Mouse (Mus musculus) ES-E14 (cell line): ENCODE measurements around the gene Plbd2. TPM values are rescaled to one million over a fixed set of nuclear protein-coding genes. Genes with fewer than 3 reads are reported as not detected.

Experiments
- DNase-seq: peaks from one replicate; pipeline ENCODE4 v3.0.0-alpha.2; 2013; ENCODE audit warnings: low read depth, low spot score
- H3K27ac ChIP-seq: 2 replicates; pipeline ENCODE4 v1.5.1; 2012; ENCODE audit warnings: low read depth, mild to moderate bottlenecking, low read length, moderate library complexity, mixed read lengths; ENCODE audit not compliant: poor library complexity, insufficient read depth, severe bottlenecking
- H3K36me3 ChIP-seq: 2 replicates; pipeline ENCODE4 v1.6.1; 2012; ENCODE audit warnings: mild to moderate bottlenecking, low read length, moderate library complexity, mixed read lengths; ENCODE audit not compliant: control insufficient read depth, poor library complexity, insufficient read depth, severe bottlenecking
- H3K4me1 ChIP-seq, 2 experiments: fragments of 150-350 bp in 1 of 2; sonication (generic) in 1 of 2; 2 replicates each; pipeline ENCODE4 v1.6.1; 2012; ENCODE audit warnings: low read length in 2 of 2, mild to moderate bottlenecking in 1 of 2, mixed read lengths in 1 of 2; ENCODE audit not compliant: control insufficient read depth in 2 of 2, insufficient read depth in 2 of 2, poor library complexity in 1 of 2
- H3K4me3 ChIP-seq, 2 experiments: fragments of 150-350 bp in 1 of 2; sonication (generic) in 1 of 2; 2 replicates each; pipeline ENCODE4 v1.5.1; 2012; ENCODE audit warnings: low read length in 2 of 2, low read depth in 1 of 2, mild to moderate bottlenecking in 1 of 2, mixed read lengths in 1 of 2; ENCODE audit not compliant: insufficient read depth in 1 of 2, poor library complexity in 1 of 2, severe bottlenecking in 1 of 2
- H3K9ac ChIP-seq: 2 replicates; pipeline ENCODE4 v1.6.1; 2012; ENCODE audit warnings: low read depth, mild to moderate bottlenecking, low read length, mixed read lengths; ENCODE audit not compliant: poor library complexity, insufficient read depth, severe bottlenecking
- H3K9me3 ChIP-seq: fragments of 150-350 bp; sonication (generic); 2 replicates; pipeline ENCODE4 v1.6.1; 2012; ENCODE audit warnings: low read depth, mild to moderate bottlenecking, low read length; ENCODE audit not compliant: control insufficient read depth, insufficient read depth
- CHD2 ChIP-seq: IDR thresholded peaks from 2 replicates; pipeline ENCODE4 v1.6.1; 2014; ENCODE audit warnings: mild to moderate bottlenecking, low read depth, low read length, inconsistent platforms
- HCFC1 ChIP-seq: IDR thresholded peaks from 2 replicates; pipeline ENCODE4 v1.6.1; 2012; ENCODE audit warnings: low read length, inconsistent platforms, borderline replicate concordance; ENCODE audit not compliant: insufficient read depth
- MAFK ChIP-seq: IDR thresholded peaks from 2 replicates; pipeline ENCODE4 v1.6.1; 2014; ENCODE audit warnings: mild to moderate bottlenecking, low read depth, low read length, inconsistent platforms; ENCODE audit not compliant: insufficient read depth
- ZC3H11A ChIP-seq: IDR thresholded peaks from 2 replicates; pipeline ENCODE4 v1.6.1; 2012; ENCODE audit warnings: low read depth, mild to moderate bottlenecking, inconsistent platforms, low read length, borderline replicate concordance
- ZNF384 ChIP-seq: IDR thresholded peaks from 2 replicates; pipeline ENCODE4 v1.6.1; 2012; ENCODE audit warnings: low read depth, low read length, inconsistent platforms
- in situ Hi-C, 2 experiments: fragments of 600-800 bp; cut with MboI; formaldehyde crosslinking; loops; one replicate each; pipeline ENCODE4 v1.15.1; 2025; ENCODE audit warnings: low sequenced_read_pairs in 2 of 2, inconsistent platforms in 1 of 2; ENCODE audit not compliant: unreplicated experiment in 2 of 2
- total RNA-seq: library from RNA; depleted of rRNA; stranded (reverse); fragments of 300-350 nt; gene quantifications from 2 replicates; pipeline ENCODE4 v1.2.3, GENCODE M21; 2012

Gene Plbd2
- total RNA-seq, 1 experiment = 35.3 TPM

GRCm38 (mm10) chr5:120514754-120515153 is 11.3 kb upstream of the Plbd2 start:
- no peak overlapping the region for H3K4me3 ChIP-seq
- TF ChIP-seq CHD2 (no peak), ZNF384 (no peak), MAFK (no peak)
- H3K36me3 ChIP-seq = peaks cover 1% of the 10 kb centered on the region; the same call in 1 of the 2 replicates
- no peak overlapping the region; the same call in 1 of the 2 replicates for H3K9ac ChIP-seq
- in situ Hi-C loops = no loop called here
- peaks cover 21 to 38% of the 10 kb centered on the region in 2 experiments for H3K4me1 ChIP-seq
- H3K9me3 ChIP-seq = no peaks in the 10 kb centered on the region
- no peak for DNase-seq
- H3K27ac ChIP-seq = peak overlapping the region; percentile 34; the same call in 1 of the 2 replicates

DNA sequence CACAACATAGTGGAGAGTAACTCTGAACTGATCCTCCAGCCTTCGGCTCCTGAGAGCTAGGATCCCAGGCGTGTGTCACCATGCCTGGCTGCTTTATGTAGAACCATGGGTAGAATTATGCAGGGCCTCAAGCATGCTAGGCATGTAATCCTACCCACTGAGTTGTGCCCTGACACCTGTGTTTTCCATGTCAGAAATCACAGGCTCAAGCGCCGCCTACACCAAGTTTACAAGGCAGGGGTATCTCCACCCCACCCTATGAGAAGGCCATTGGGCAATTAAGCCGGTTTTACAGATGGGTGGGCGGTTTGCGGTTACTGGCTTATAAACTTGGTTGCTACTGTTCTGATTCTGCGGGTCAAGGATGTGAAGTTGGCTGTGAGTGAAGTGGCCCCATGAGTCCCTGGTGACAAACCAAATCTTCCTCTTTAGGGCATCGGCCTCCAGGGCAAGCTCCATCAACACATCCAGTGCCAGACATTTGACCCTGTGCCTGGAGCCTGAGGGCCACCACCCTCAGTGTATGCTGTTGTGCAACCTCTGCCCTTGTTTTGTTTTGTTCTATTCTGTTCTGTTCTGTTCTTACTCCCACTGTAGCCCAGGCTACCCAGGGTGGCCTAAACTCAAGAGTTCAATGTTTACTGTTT is 10.7 kb upstream of the Plbd2 start:
- Histone ChIP-seq H3K27ac (peak overlapping the region; percentile 41), H3K4me1 (peaks cover 21 to 38% of the 10 kb centered on the region in 2 experiments), H3K36me3 (no peaks in the 10 kb centered on the region; the same call in 1 of the 2 replicates), H3K9ac (no peak overlapping the region), H3K9me3 (no peaks in the 10 kb centered on the region), H3K4me3 (peak overlapping the region in 1 of 2 experiments; percentile 20; a peak in 2 of 4 replicates)
- TF ChIP-seq ZC3H11A (no peak), MAFK (no peak), CHD2 (no peak), HCFC1 (no peak), ZNF384 (no peak)
- no peak for DNase-seq
- in situ Hi-C loops = no loop called here

DNA sequence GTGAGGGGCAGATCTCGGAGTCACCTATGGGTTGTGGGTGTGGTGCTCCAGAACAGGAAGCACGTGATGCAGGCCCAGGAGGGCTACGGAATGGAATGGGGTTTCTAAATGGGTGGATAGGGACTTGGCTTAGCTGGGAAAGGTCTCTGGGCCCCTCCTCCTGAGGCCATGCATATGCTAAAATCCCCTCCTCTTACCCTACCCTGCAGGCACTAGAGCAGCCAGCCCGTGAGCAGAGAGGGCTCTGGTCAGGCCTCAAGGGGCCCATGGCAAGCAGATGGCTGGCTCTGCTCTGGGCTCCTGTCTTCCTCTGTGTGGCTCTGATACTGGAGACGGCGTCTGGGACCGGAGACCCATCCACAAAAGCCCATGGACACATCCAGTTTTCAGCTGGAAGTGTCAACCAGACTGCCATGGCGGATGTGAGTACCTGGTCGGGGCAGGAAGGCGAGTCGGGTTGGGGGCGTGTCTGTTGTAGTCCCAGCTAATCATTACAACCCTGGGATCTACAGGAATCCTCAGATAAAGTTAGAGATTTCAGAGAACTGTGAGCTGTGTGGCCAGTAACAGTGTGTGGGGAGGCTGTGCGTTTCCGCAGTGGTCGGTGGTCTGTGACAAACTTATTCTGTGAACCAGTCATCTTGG is 9.6 kb upstream of the Plbd2 start:
- Histone ChIP-seq H3K27ac (peak overlapping the region; percentile 76; the same call in 1 of the 2 replicates), H3K9me3 (no peaks in the 10 kb centered on the region), H3K4me1 (peaks cover 21 to 38% of the 10 kb centered on the region in 2 experiments), H3K36me3 (no peaks in the 10 kb centered on the region; the same call in 1 of the 2 replicates), H3K9ac (peak overlapping the region; percentile 60; the same call in 1 of the 2 replicates), H3K4me3 (peak overlapping the region; percentile 61 to 80)
- DNase-seq = peak; percentile 84
- in situ Hi-C loops = no loop called here
- no peak for TF ChIP-seq MAFK
- no peak for TF ChIP-seq ZNF384
- no peak for TF ChIP-seq ZC3H11A
- no peak for TF ChIP-seq CHD2
- no peak for TF ChIP-seq HCFC1

DNA sequence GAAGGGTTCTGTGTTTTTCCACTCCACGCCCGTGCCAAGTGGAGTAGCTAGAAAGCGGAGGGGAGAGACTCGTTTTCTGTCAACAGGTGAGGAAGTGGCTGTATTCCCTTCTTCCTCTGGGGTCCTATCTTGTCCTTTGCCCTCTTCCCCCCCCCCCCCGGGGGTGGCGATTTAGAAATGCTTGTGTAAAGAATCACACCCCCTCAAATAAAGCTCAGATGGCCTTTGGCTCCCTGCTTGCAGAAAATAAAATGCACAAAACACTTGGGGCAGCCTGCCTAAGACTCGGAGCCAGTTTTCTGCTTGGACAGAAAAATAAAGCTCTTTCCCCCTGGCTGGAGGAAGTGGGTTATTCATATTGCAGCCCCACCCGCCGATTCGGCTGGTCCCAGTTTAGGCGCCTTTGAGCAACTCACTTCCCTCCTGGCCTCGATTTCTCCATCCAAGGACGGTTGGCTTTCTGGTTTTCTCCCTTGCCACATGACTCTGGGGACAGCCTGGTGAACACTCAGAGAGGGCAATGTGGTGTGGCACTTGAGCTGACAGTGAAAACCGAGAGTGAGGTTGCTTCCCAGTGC is 8.3 kb upstream of the Plbd2 start:
- Histone ChIP-seq H3K9ac (peak overlapping the region; percentile 71), H3K4me1 (peaks cover 21 to 27% of the 10 kb centered on the region in 2 experiments), H3K36me3 (no peaks in the 10 kb centered on the region; the same call in 1 of the 2 replicates), H3K4me3 (peak overlapping the region; percentile 71 to 79), H3K9me3 (no peaks in the 10 kb centered on the region), H3K27ac (no peak overlapping the region)
- DNase-seq = no peak
- TF ChIP-seq HCFC1 = no peak
- TF ChIP-seq MAFK = no peak
- no peak for TF ChIP-seq ZC3H11A
- TF ChIP-seq CHD2 = no peak
- TF ChIP-seq ZNF384 = no peak
- in situ Hi-C loops = no loop called here
